Mouse (Mus musculus): ENCODE data around the gene Ocel1.
"Not testable (repeated sequence)": the region's sequence is repeated elsewhere in the genome, so short reads cannot be mapped to it uniquely, and the experiment has no call there.

Gene Ocel1

GRCm38 (mm10) chr8:71371236-71371848, at the start of gene Ocel1:
Ocel1 (plus strand) TSS chr8:71371298.
- peak; percentile 91 for DNase-seq (ENCODE audit: extremely low read depth, low read depth)

DNA sequence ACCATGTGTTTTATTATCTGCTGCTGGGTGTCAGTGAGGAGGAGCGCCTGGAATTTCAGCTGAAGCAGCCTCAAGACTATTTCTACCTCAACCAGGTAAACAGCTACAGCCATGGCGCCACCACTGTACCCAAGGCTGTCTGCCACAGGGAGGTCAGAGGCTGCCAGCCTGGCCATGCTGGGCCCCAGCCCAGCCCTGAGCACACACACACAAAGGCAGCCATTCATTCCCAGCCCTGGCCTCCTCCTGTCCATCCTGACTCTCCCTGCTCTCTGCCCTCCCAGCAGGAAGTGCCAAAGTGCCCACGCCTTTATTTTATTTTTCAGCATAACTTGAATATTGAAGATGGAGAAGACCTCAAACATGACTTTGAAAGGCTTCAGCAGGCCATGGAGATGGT, 48.2 kb upstream of the Ocel1 start:
- DNase-seq (ENCODE audit: extremely low read depth, low read depth) = no peak

- DNase-seq (ENCODE audit: extremely low read depth, low read depth) = no peak
Observed at GRCm38 (mm10) chr8:71324848-71325247, 46.2 kb upstream of the Ocel1 start.

- not testable (repeated sequence) for DNase-seq (ENCODE audit: extremely low read depth, low read depth)
Observed at GRCm38 (mm10) chr8:71337834-71338233, 33.3 kb upstream of the Ocel1 start.

DNA sequence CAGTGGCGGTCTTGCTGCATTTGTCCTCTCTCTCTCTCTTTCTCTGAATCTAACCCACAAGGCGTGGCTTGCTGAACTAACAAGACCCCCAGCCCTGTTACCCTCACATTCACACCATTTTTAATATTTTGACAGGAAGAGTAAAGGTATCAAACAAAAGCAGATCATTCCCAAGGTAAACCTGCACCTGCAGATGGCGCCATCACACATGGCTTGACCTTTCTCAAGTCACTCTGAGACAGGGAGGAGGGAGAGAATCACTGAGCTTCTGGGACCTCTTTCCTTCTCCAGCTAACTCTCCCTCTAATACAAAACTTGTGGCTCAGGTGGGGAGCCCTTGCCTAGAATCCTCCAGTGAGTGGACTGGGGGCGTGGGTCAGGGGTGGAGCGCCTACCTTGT, 30.5 kb upstream of the Ocel1 start:
- peak; percentile 11 for DNase-seq (ENCODE audit: extremely low read depth, low read depth)

- DNase-seq (ENCODE audit: extremely low read depth, low read depth) = no peak
Observed at GRCm38 (mm10) chr8:71346581-71346980, 24.5 kb upstream of the Ocel1 start.

- DNase-seq (ENCODE audit: extremely low read depth, low read depth) = no peak
Observed at GRCm38 (mm10) chr8:71351117-71351516, 20.0 kb upstream of the Ocel1 start.

- no peak for DNase-seq (ENCODE audit: extremely low read depth, low read depth)
Observed at GRCm38 (mm10) chr8:71351520-71351919, 19.6 kb upstream of the Ocel1 start.

GRCm38 (mm10) chr8:71358026-71358425, 13.1 kb upstream of the Ocel1 start:
- DNase-seq (ENCODE audit: extremely low read depth, low read depth) = no peak

GRCm38 (mm10) chr8:71366771-71367528, 4.1 kb upstream of the Ocel1 start, which contains the start of gene Use1:
Use1 (plus strand) TSS chr8:71366848.
- peak; percentile 93 for DNase-seq (ENCODE audit: extremely low read depth, low read depth)

DNA sequence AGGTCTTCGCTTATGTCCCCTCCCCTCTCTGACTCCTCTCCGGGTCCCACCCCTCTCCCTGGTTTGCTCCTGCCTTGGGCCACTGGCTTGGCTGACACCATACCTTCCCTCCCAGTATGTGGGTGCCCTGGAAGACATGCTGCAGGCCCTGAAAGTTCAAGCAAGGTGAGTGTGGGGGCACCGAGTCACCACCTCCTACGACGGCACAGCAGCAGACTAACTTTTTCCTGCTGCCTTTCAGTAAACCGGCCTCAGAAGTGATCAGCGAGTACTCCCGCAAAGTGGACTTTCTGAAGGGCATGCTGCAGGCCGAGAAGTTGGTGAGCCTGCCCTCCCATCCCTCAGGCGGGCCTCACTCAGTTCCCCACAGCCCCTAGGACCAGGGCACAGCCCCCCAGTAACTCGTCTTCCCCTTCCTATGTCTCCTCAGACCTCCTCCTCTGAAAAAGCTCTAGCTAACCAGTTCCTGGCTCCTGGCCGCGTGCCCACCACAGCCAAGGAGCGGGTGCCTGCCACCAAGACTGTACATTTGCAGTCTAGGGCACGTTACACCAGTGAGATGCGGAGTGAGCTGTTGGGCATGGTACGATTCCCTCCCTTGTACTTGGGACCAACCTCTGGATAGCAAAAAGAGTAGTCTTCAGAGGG, 3.4 kb upstream of the Ocel1 start:
- no peak for DNase-seq (ENCODE audit: extremely low read depth, low read depth)

DNA sequence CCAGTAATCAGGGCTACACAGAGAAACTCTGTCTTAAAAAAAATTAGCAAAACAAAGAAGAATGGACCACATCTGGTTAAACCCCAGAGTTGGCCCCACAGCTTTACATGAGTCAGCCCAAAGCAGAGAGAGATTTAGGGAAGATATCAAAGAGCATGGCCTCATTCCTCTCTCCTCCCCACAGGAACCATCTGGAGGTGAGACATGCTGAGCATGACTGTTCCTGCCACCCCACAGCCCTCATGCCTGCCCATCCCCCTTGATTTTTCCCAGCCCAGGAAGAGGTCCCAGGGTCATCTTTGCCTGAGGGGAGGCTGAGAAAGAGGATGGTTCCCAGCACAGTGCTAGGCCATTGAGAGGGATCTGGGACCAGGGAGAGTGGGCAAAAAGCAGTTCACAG, 2.7 kb upstream of the Ocel1 start:
- DNase-seq (ENCODE audit: extremely low read depth, low read depth) = no peak

DNA sequence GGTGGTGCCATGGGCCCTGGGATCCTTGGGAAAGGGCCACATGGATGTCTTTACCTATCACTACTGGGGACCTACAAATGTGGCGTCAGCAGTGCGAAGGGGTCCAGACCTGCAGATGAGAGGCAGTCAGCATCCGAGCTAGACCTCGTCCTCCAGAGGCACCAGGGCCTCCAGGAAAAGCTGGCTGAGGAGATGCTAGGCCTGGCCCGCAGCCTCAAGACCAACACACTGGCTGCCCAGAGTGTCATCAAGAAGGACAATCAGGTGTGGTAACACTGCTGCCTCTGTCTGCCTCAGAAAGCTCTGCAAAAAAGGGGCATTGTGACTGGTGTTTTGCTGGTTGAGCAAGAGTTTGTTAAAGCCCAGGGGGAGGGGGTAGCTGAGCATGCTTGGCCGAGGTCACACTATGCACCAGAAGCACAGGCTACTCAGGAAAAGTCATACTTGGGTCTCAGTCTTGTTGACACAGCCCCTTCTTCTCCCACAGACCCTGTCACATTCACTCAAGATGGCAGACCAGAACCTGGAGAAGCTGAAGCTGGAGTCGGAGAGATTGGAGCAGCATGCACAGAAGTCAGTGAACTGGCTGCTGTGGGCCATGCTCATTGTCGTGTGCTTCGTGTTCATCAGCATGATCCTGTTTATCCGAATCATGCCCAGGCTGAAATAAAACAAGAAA, 1.9 kb upstream of the Ocel1 start:
- no peak for DNase-seq (ENCODE audit: extremely low read depth, low read depth)

DNA sequence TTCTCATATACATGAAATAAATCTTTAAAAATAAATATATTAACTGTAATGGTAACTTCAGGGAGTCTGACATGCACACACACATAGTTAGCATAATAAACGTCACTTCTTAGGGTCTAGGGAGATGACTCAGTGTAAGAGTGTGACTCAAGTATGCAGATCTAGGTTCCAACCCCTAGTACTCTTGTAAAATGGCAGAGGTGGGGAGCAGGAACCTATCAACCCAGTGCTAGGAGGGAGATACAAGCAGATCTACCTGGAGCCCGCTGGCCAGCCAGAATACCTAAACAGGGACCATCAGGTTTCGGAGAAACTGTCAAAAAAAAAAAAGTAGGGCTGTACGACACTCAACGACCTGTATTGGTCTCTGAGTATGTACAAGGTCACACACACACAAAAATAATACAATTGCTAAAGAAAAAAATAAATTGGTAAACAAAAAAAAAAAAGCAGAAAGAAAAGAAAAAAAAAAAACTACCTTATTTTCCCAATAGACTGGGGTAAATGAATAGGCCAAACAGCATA, 325 bp upstream of the Ocel1 start:
- peak; percentile 54 for DNase-seq (ENCODE audit: extremely low read depth, low read depth)

DNA sequence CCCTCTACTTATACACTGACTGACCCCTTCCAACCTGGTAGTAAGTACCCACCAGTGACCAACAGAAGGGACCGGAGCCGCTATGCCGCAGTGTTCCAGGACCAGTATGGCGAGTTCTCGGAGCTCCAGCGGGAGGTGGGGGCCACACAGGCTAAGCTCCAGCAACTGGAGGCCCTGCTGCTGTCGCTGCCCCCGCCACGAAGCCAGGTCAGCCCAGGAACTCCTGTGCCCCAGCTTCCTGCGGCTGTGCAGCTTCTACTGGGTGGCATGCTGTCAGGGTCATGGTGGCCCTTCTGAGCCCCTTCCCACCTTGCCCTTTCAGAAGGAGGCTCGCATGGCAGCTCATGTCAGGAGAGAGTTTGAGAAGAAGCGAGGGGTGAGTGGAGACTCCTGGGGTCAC, 1.3 kb downstream of the Ocel1 start:
- no peak for DNase-seq (ENCODE audit: extremely low read depth, low read depth)

DNA sequence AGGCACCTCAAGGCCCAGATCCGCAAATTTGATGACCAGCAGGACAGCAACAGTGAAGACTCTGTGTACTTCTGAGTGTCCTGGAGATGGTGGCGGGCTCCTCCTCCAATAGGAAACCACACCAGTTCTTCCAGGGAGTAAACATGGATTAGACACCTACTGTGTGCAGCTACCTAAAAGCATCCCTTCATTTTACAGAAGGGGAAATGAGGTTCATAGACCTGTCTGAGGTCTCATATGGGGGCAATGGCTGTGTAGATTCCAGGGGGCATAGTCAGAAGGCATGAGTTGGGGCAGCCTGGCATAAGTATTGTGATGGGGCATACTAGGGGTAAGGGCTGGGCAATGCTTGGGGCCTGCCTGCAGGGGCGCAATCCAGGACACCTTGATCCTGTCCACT, 1.9 kb downstream of the Ocel1 start:
- DNase-seq (ENCODE audit: extremely low read depth, low read depth) = no peak

- DNase-seq (ENCODE audit: extremely low read depth, low read depth) = no peak
Observed at GRCm38 (mm10) chr8:71374616-71375206, 3.6 kb downstream of the Ocel1 start.

DNA sequence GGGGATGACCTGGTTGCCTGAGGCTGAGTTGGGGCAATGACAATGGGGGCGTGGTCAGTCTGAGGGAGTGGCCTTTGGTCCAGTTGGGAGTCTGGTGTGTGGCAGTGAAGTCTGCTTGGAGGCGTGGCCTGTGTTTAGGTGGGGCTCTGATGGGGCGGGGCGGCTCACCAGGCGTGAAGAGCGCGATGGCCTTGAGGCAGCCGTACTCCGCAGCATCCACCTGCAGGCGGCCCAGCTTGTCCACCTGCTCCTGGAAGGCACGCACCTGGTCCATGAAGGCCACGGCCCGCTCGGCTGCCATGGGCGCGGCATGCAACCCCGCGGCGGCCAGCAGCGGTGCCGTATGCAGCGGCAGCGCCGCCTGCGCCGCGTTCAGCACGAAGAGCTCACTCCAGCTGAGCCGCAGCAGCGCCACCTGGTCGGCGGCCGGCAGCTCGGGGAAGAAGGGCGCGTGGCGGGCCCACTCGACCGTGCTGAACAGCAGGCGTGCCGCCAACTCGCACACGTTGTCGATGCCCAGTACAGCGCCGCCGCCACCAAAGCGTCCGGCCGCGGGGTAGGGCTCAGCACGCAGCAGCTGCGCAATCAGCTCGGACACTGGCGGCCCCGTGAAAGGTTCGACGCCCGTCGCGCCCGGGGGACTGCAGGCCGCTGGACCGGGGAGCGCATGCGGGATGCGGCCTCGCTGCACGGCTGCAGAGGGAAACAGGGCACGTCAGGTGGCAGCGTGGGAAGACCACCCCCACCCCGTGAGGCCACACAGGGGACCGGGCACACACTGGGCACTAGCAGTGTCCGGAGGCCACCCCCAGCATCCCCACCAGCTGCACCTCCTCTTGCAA, 4.7 kb downstream of the Ocel1 start:
- no peak for DNase-seq (ENCODE audit: extremely low read depth, low read depth)

GRCm38 (mm10) chr8:71376423-71377030, 5.4 kb downstream of the Ocel1 start:
- no peak for DNase-seq (ENCODE audit: extremely low read depth, low read depth)

- DNase-seq (ENCODE audit: extremely low read depth, low read depth) = no peak
Observed at GRCm38 (mm10) chr8:71379008-71379407, 7.9 kb downstream of the Ocel1 start.
